Mouse (Mus musculus) ovary, postnatal 36 days (tissue): ENCODE measurements at regions not wholly inside any gene's neighbourhood (a gene's known extent, or its start where the extent isn't known, plus 50 kb on each side); places are given as distances from the start of the nearest gene placed in this dataset.

Experiments
- DNase-seq: peaks from one replicate; pipeline ENCODE4 v3.0.0; 2022; ENCODE audit warnings: low spot score, mixed read lengths

DNA sequence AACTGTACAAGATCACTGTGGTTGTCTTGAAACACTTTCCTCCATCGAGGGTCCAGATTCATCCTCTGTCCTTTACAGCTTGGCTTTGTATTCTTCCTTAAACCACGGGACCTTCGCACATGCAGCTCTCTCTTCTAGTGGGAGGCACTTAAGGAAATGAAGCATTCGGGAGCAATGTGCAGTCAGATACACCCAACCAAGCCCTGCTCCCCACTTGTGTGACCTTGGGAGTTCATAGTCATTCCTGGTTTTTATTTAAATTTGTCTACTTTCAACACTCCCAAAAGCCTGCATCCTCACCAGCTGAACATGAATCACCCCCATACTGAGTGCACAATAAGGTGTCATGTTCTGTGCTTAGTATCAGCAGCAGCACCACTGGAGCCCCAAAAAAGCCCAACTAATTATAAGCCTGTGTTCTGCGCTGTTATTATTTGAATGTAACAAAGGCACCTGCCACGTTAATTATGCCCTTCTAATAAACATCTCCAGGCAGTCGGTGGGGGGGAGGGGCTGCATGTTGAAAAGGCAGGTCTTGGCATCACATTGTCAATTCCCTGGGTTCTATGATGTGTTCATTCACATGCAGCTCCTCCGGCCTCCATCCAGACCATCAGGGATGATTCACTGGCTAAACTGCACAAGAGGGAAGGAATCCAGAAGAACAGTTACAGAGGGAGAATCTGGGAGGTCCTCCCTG is 524.6 kb downstream of the 1810013L24Rik start:
- DNase-seq, result no peak

DNA sequence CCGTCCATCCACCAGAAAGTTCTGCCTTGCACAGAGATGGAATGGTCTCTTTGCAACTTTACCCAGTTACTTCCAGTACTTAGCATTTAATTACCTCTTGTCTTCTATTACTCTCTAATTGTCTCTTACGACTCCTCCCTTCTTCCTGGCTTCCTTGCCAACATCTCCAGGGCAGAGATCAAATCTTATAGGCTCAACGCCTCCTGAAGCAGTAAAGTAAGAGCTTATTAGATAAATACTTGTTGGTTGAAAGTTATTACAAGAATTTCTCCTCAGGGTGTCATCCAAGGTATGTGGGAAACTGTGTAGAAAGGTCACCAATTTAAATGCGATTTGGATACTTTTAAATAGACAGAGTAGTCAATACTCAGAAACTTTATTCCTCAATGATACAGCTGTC is 528.8 kb downstream of the 1810013L24Rik start:
- no peak for DNase-seq

- DNase-seq, result no peak
Measured at GRCm38 (mm10) chr16:9359399-9360135, 529.7 kb downstream of the 1810013L24Rik start.

- no peak for DNase-seq
Measured at GRCm38 (mm10) chr16:9360741-9361255, 530.9 kb downstream of the 1810013L24Rik start.

DNA sequence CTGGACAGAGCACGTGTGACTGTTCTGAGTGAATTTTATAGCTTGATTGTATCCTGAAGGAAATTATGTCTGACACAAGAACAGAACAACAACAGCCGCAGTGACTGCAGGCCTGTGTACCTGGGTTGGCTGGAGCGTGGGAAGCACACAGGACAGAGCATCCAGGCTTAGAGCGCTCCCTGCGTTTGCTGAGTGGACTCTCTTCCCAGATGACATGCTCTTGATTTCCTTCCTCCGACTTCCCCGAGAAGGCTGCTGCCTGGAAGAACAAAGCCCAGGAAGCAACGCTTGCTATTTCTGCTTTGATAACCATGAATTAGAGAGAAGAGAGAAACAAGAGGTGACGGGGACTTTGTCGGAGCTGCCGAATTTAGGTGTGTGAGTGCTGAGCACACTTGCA is 532.2 kb downstream of the 1810013L24Rik start:
- no peak for DNase-seq

- no peak for DNase-seq
Measured at GRCm38 (mm10) chr16:9364105-9364504, 534.2 kb downstream of the 1810013L24Rik start.

- DNase-seq, result no peak
Measured at GRCm38 (mm10) chr16:9390986-9391385, 561.1 kb downstream of the 1810013L24Rik start.

- DNase-seq, result no peak
Measured at GRCm38 (mm10) chr16:9404736-9405135, 574.8 kb downstream of the 1810013L24Rik start.

- no peak for DNase-seq
Measured at GRCm38 (mm10) chr16:9408196-9408595, 578.3 kb downstream of the 1810013L24Rik start.

GRCm38 (mm10) chr16:9430509-9430908 is 564.9 kb downstream of the Grin2a start:
- DNase-seq, result no peak

DNA sequence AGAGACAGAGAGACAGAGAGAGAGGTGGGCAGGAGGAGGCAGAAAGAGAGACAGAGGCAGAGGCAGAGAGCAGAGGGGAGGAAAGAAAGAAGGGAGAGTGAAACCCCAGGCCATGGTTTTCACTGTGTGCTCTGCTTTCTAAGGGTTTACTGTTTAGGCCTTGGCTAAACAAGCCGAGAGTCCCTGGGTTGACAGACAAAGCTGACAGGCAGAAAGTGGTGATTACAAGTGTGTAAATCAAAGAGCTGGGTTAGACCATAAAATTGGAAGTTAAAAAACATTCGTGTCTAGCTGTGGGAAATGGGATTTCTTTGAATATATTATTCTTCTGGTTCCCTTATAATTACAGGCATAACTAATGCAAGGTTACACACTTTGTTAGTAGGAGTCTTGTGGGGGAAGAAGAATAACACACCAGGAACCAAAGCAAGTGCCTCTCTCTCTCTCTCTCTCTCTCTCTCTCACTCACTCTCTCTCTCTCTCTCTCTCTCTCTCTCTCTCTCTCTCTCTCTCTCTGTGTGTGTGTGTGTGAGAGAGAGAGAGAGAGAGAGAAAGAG is 556.0 kb downstream of the Grin2a start:
- no peak for DNase-seq

DNA sequence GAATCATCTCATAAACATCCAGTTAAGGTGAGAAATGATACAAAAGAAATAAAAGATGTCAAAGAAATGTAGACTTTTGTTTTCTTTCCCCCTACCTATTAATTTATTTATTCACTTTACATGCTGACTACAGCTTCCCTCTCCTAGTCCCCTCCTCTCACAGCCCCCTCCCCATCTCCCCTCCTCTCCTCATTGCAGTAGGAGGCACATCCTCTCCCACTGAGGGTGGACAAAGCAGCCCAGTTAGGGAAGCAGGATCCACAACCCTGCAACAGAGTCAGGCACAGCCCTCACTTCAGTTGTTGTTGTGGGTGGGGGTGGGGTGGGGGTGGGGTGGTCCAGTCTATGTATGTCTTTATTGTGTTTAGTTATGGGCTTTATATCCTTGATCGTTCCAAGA is 555.5 kb downstream of the Grin2a start:
- no peak for DNase-seq

DNA sequence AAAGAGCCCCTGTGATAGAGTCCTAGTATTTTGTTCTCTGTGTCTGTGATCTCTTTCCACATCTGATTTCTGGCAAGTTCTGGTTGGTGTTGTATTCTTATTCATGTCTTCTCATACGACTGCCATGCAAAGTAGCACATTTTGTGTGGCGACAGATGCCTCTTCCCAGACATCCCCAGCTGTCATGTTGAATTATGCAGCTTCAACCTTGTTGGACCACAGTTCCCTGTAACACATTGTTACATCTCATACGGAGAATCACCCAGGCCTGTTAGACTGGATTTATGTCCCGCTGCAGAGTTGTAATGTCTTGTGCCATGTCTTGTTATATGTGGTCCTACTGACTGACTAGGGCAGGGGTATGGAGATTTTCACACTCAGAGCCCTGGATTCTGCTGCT is 543.3 kb downstream of the Grin2a start:
- no peak for DNase-seq

DNA sequence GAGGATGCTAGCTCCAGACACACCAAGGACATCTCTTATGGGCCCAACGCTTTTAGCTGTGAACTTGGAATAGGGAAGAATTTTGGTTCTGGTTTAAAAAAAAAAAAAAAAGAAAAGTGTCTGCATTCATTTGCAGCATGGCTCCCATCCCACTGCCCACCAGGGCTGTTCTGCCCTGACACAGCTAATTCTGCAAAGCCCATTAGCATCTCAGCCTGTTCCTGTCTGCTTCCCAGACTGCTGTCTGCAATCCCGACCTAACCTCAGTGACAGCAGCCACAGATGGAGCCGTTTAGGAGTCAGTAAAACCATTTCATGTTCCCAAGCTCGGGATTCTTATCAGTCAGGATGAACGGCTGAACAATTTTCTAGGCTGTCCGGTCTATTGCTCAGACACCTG is 537.8 kb downstream of the Grin2a start:
- no peak for DNase-seq

DNA sequence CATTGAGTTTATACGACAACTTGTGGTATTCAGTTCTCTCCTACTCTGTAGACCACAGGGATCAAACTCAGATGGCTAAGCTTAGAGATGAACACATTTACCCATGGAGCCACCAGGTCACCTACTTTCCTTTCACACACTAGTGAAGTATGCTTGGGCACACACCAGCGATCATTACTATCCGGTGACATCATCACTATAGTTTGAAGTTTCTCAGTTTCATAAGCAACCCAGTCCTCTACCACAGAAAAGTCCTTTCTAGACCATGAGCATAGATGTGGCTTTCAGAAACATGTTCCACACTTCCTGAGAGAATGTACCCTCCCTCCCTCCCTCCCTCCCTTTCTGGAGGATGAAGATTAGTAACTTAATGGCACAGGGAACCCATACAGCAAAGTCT is 532.9 kb downstream of the Grin2a start:
- DNase-seq, result no peak

DNA sequence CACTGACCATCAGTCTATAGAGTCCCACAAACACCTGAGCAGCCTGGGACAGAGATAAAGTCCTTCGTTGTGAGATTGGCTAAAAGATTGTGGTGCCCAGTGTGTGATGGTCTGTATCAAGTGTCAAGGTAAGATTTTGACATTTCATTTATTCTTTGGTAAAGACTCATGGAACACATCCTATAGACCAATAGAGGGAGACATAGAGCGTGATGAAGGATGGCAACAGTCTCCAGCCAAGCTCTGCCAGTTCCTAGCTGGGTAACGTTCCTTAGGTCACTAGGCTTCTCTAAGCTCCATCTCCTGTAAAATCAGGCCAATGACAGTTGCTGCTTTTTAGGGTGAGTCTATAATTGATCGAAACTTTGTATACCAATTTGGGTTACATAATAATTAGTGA is 526.0 kb downstream of the Grin2a start:
- no peak for DNase-seq

GRCm38 (mm10) chr16:9485291-9485690 is 510.1 kb downstream of the Grin2a start:
- DNase-seq, result no peak

- no peak for DNase-seq
Measured at GRCm38 (mm10) chr16:9498301-9498700, 497.1 kb downstream of the Grin2a start.

- peak; percentile 12 for DNase-seq
Measured at GRCm38 (mm10) chr16:9501713-9502112, 493.6 kb downstream of the Grin2a start.

- no peak for DNase-seq
Measured at GRCm38 (mm10) chr16:9509666-9510065, 485.7 kb downstream of the Grin2a start.

GRCm38 (mm10) chr16:9514538-9514937 is 480.8 kb downstream of the Grin2a start:
- no peak for DNase-seq
